Mouse (Mus musculus): Measurements from ENCODE around the gene Ankrd6.
A peak's percentile ranks its signal among the peaks of the same experiment; 100 is the strongest.

The Ankrd6 gene

DNA sequence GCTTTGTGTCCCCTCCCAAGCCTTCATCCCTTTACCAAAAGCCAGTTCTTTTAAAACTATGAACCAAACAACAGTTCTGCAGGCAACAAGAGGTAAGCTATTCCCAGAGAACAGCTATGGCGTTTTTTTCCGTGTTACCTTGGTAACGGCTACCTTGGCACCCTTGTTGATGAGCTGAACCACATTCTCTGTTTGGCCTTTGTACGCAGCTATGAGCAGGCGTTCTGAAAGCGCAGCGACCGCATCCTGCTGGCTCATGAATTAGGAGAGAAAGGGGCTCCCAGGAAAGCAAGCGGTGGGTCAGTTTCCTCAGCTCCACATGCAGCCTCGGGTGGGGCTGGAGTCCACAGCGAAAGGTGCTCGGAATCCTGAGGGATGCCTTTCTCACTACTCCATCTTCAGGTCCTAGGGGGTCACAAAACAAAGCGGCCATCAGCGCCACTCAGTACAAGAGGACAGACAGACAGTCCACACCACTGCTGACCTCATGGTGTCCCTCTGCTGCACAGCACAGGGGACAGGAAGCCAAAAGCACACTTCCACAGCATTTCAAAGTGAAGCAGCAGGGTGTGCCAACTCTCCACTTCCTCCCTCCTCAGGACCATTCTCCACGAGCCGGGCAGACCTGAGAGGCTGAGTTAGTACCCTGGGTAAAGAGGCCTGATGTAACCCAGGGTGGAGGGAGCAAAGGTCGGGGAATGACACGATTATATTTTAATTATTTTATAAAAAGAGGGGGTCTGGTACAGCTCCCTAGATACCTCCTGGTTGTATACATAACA is 90.3 kb downstream of the Ankrd6 start:
- no peak for DNase-seq (ENCODE audit: low spot score)

GRCm38 (mm10) chr4:32855580-32855979 is 95.1 kb downstream of the Ankrd6 start:
- no peak for DNase-seq (ENCODE audit: low spot score)

- DNase-seq (ENCODE audit: low spot score) = no peak
Observed at GRCm38 (mm10) chr4:32854956-32855355, 95.7 kb downstream of the Ankrd6 start.

DNA sequence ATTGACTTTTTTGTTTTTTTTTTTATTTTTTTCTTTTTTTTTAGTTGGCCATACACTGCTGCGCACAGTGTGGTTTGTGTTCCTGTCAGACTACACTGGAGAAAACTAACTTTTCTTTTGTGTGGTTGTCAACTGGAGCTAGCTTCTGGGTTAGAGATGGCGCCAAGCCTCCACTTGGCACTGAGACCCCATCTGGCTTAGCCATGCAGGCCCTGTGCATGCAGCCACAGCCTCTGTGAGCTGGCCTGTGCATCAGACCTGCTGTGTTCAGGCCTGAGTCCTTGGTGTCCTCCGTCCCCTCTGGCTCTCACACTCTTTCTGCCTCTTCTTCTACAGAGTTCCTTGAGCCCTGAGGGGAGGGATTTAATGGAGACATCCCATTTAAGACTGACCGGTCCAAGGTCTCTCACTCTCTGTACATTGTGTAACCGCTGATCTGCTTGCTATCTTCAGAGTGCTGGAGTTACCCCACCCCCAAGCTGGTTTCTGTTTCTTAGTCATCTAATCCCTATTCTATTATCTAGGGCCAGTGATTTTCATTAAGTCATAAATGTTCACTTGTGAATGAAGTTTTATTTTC is 96.9 kb downstream of the Ankrd6 start:
- DNase-seq (ENCODE audit: low spot score) = no peak

GRCm38 (mm10) chr4:32852819-32853218 is 97.8 kb downstream of the Ankrd6 start:
- no peak for DNase-seq (ENCODE audit: low spot score)

GRCm38 (mm10) chr4:32852294-32852693 is 98.3 kb downstream of the Ankrd6 start:
- no peak for DNase-seq (ENCODE audit: low spot score)

GRCm38 (mm10) chr4:32838401-32838800 is 112.2 kb downstream of the Ankrd6 start:
- DNase-seq (ENCODE audit: low spot score) = no peak

DNA sequence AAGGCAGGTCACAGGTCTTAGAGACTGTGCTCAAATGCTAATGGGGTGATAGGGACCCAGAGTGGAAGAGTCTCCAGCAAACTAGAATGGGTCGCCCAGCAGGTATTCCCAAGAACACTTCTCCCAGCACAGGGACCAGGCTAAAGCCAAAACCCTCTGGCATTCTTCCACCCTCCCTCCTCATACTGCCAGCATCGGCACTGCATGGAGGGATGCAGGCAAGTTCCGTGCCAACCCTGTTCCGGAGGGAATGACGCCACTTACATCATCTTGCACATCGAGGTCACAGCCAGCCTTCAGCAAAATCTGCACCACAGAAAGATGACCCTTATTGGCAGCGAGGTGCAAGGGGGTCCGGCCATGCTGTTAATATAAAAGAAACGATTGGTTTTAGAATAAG is 114.6 kb downstream of the Ankrd6 start:
- no peak for DNase-seq (ENCODE audit: low spot score)

DNA sequence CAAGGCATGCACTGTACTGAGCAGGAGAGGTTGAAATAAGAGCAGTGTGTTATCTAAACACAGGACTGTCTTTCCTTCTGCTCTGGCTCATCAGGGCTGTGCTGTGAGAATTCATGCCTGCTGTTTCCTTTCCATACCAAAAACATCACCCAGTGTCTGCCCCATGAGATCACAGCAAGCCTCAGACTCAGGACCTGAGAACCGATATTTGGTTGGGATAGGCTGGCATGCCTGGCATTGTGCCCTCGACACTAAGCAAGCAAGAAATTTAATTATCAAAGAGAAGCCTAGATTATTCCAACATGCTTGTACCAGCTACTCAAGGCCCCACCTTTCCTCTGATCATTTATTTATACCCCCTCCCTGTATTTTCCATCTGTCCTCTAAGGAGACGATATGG is 116.1 kb downstream of the Ankrd6 start:
- no peak for DNase-seq (ENCODE audit: low spot score)

- peak; percentile 69 for DNase-seq (ENCODE audit: low spot score)
Observed at GRCm38 (mm10) chr4:32833494-32834282, 117.0 kb downstream of the Ankrd6 start.

DNA sequence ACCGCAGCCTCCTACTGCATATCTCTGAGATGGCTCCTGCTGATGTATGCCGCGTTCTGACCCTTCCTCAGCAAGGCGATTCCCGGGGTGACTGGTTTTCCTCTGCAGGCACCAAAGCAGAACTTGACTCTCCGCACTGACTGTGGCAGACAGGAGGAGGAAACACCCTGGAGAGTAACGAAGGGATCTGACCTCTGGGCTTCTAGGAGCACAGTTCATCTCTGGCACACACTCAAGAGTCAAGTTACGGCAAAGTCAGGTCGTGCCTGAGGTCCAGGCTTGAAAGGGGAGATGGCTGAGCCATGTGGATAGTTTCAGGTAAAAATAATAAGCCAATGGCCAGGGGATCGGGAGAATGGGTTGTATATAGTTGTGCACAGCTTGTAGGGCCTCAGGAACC is 121.3 kb downstream of the Ankrd6 start:
- no peak for DNase-seq (ENCODE audit: low spot score)

- DNase-seq (ENCODE audit: low spot score) = no peak
Observed at GRCm38 (mm10) chr4:32828385-32829077, 122.1 kb downstream of the Ankrd6 start.

- DNase-seq (ENCODE audit: low spot score) = no peak
Observed at GRCm38 (mm10) chr4:32826925-32827324, 123.7 kb downstream of the Ankrd6 start.

- no peak for DNase-seq (ENCODE audit: low spot score)
Observed at GRCm38 (mm10) chr4:32824254-32824653, 126.4 kb downstream of the Ankrd6 start.

- peak; percentile 53 for DNase-seq (ENCODE audit: low spot score)
Observed at GRCm38 (mm10) chr4:32820676-32821075, 130.0 kb downstream of the Ankrd6 start.

DNA sequence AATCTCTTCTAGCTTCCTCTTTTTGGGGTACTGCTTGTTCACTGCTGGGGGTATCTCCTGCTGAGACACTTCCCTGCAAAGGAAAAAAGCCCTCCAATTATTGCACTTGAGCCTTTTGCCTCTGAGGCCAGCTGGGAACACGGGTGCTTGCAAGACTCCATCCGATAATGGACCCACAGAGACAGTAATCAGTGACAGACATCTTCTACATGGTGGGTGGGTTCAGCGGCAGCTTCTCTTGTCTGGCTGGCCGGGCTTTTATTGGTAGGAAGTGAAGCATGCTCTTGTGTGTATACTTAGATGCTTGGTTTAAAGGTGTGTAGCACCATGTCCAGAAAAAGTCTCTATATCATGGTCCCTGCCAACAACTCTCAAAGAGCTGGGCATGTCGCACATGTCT is 133.2 kb downstream of the Ankrd6 start:
- DNase-seq (ENCODE audit: low spot score) = no peak

GRCm38 (mm10) chr4:32800577-32801170 is 150.0 kb downstream of the Ankrd6 start:
- peak; percentile 47 for DNase-seq (ENCODE audit: low spot score)

GRCm38 (mm10) chr4:32799966-32800576 is 150.6 kb downstream of the Ankrd6 start, which contains the start of gene Lyrm2:
TSS of gene Lyrm2 (plus strand) at chr4:32800253.
- DNase-seq (ENCODE audit: low spot score) = peak; percentile 81

DNA sequence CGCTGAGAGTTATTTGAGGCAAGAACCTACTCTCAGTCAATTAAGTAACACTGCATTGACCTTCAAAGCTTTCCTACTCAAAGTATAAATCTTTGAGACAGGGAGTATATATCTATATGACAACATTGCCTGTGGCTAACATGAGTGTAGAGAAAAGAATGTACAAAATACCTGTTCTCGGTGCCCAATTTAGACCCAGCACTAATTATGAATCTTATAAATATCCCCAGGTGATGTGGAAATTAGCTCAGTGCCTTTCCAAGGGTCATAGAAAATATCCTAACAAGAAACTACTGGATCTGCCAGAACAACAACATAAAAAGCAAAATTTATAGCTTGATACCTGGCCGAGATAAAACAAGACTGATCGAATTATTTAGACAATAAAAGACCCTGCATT is 151.7 kb downstream of the Ankrd6 start:
- no peak for DNase-seq (ENCODE audit: low spot score)

DNA sequence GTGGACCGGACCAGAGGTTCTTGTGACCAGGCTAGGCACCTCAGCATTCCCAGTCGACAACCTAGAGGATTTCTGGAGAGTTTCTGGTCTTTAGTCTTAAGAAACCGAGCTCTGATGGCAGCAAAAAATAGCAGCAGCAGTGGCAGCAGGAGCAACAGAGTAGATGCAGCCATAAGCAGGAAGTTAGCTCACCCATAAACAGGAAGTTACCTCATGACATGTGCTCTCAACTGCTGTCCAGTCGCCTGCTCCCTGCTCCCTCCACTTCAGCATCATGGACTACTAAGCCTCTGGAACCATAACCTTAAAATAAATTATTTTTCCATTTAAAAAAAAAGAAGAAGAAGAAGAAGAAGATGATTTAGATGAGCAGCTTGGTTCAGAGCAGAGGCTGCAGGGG is 161.6 kb downstream of the Ankrd6 start:
- DNase-seq (ENCODE audit: low spot score) = no peak

GRCm38 (mm10) chr4:32787110-32787509 is 163.5 kb downstream of the Ankrd6 start:
- no peak for DNase-seq (ENCODE audit: low spot score)

Data from retina, embryonic 14.5 days (tissue).